Mouse (Mus musculus) gastrocnemius, adult 2 months (tissue): ENCODE results near the gene Shf. TPM values are rescaled to one million over a fixed set of nuclear protein-coding genes. Genes with fewer than 3 reads are reported as not detected.

Source experiments
- DNase-seq: peaks from one replicate; pipeline ENCODE4 v3.0.0; 2022
- H3K27ac ChIP-seq: fragments of 200-600 bp; 2 replicates; pipeline ENCODE4 v1.8.1; 2022; ENCODE audit warnings: mild to moderate bottlenecking
- H3K4me3 ChIP-seq: fragments of 200-600 bp; 2 replicates; pipeline ENCODE4 v1.8.1; 2022; ENCODE audit warnings: mild to moderate bottlenecking, moderate library complexity
- CTCF ChIP-seq: fragments of 200-600 bp; IDR thresholded peaks from 2 replicates; pipeline ENCODE4 v1.8.1; 2022; ENCODE audit warnings: antibody characterized with exemption, mild to moderate bottlenecking, moderate library complexity
- intact Hi-C: fragments of 180-260 bp; cut with DNase I; formaldehyde crosslinking; loops from one replicate; pipeline ENCODE4 v1.15.1; 2025
- total RNA-seq, 2 experiments: library from RNA; stranded (reverse); gene quantifications; 2 replicates each; pipeline ENCODE4 v1.2.3; 2021

Shf gene
- total RNA-seq, 2 experiments from 2014 or later, result 2.1 to 2.9 TPM

- intact Hi-C loops, result loop anchor here (1.0 to 10.0 kb wide), 3 partner anchors 29 to 365 kb away; partner anchors contain the start of gene AA467197
- Histone ChIP-seq H3K4me3 (peak overlapping the region; percentile 86), H3K27ac (peak overlapping the region; percentile 98)
- DNase-seq, result peak; percentile 75
- no peak for TF ChIP-seq CTCF
Observed at GRCm38 (mm10) chr2:122377751-122378246, 8.8 kb upstream of the Shf start.

DNA sequence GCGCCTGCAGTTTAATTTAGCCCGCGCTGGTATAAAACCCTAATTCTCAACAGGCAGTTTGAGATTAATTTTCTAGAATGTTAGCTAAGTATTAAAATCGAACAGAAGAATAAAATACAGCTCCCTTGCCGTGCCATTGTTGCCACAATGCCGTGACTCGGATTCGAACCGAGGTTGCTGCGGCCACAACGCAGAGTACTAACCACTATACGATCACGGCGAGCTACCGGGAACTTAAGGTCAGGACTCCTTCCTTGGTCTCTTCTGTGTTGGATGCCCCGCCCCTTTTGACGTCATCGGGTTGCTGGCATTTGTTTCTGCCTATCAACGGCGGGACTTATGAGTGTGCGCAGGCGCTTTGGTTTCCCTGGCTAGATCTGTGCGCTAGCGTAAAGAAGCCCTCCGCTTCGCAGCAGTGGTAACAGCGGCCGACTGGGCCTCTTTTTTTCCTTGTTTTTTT, 8.3 kb upstream of the Shf start:
- DNase-seq, result peak; percentile 94
- H3K27ac ChIP-seq, result peak overlapping the region; percentile 98

DNA sequence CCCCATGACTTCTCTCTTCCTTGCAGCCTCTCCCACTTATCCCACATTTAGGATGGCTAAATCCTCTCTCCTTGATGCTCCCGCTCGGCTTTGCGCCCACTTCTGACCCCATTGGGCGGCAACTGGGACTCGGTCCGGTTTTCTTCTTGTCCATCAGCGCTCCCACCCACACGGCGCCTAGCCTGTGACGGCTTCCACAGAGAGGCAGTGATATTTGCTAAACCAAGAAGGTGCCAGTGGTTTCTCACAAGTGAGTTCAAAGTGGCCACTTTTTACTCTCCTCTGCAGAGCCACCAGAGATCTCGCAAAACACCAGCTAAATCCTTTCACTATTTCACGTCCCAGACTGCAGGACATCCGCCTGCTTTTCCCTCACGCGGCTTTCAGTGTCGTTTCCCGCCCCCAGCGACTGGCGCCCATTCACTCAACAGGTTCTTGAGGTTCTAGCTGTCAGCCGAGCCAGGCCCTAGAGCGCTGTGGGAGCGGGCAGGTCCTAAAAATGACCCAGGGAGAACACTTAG, 7.1 kb upstream of the Shf start:
- Histone ChIP-seq H3K4me3 (peak overlapping the region; percentile 90), H3K27ac (peak overlapping the region; percentile 92)
- no peak for TF ChIP-seq CTCF
- peak; percentile 61 for DNase-seq
- intact Hi-C loops, result loop anchor here (5.0 to 10.0 kb wide), 2 partner anchors 259 to 366 kb away; partner anchors contain the start of gene AA467197

More for the DNA sequence above, 8.3 kb upstream of the Shf start:
- H3K4me3 ChIP-seq, result peak overlapping the region; percentile 86
- TF ChIP-seq CTCF, result no peak
- intact Hi-C loops, result loop anchor here (5.0 to 10.0 kb wide), 2 partner anchors 258 to 365 kb away; partner anchors contain the start of gene AA467197

- TF ChIP-seq CTCF, result no peak
- peak; percentile 94 for DNase-seq
- intact Hi-C loops, result loop anchor here (5.0 to 10.0 kb wide), 2 partner anchors 259 to 367 kb away; partner anchors contain the start of gene AA467197
- H3K27ac ChIP-seq, result peak overlapping the region; percentile 92
- peak overlapping the region; percentile 90 for H3K4me3 ChIP-seq
Observed at GRCm38 (mm10) chr2:122375391-122375991, 6.5 kb upstream of the Shf start.

DNA sequence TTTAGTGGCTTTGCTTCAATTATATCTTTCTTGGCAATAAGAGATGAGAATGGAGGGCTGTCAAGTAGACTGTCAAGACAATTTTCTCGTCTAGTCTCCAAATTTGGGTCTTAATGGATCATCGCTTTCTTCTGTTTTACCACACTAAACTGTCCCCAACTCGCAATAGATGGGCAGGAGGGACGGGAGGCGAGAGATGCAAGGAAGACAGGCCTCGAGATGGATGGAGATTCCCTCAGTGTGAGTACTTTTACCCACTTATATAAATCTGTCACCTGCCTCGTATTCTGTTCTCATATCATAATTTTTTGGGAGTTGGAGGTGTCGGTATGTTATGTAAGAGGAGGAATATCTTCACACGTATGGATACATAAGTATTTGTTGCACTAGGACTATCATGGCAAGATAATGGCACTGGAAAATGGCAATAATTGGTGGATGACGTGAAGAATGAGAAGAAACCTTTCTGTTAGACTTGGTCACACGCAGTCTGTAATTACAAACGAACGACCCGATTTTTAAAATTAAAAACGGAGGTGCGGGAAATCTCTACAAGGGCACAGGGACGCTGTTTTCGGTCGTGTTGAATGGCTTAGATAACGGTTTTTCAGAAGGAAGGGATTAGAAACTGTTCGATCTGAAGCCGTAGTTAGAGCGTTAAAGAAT, 5.8 kb upstream of the Shf start:
- intact Hi-C loops, result loop anchor here (5.0 to 10.0 kb wide), 2 partner anchors 260 to 368 kb away; partner anchors contain the start of gene AA467197
- Histone ChIP-seq H3K4me3 (peak overlapping the region; percentile 90), H3K27ac (peak overlapping the region; percentile 82)
- no peak for TF ChIP-seq CTCF
- DNase-seq, result no peak

- TF ChIP-seq CTCF, result no peak
- DNase-seq, result no peak
- no peak overlapping the region for H3K4me3 ChIP-seq
- intact Hi-C loops, result loop anchor here (10.0 kb wide), 1 partner anchor 261 kb away; the partner anchor contains the start of gene AA467197
- no peak overlapping the region for H3K27ac ChIP-seq
Observed at GRCm38 (mm10) chr2:122374012-122374411, 5.0 kb upstream of the Shf start.

- DNase-seq, result no peak
- no peak overlapping the region for H3K4me3 ChIP-seq
- no peak overlapping the region for H3K27ac ChIP-seq
- no peak for TF ChIP-seq CTCF
- intact Hi-C loops, result loop anchor here (10.0 kb wide), 1 partner anchor 262 kb away; the partner anchor contains the start of gene AA467197
Observed at GRCm38 (mm10) chr2:122372541-122372940, 3.6 kb upstream of the Shf start.

DNA sequence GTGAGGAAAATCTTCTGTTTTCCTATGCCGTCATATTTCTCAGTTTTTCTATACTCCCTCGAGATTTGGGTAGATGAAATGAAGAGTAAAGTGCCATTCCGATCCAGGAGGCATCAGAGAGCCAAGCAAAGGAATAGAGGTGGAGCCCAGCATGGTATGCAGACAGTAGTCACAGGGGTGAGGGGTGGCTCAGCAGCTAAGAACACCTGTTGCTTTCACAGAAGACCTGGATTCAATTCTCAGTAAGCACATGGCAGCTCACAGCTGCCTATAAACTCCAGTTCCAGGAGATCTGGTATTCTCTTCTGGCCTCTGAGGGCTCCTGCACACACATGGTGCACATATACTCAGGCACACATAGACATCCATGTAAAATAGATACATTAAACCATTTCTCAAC, 3.1 kb upstream of the Shf start:
- no peak for TF ChIP-seq CTCF
- intact Hi-C loops, result loop anchor here (10.0 kb wide), 1 partner anchor 263 kb away; the partner anchor contains the start of gene AA467197
- H3K4me3 ChIP-seq, result no peak overlapping the region
- H3K27ac ChIP-seq, result no peak overlapping the region
- no peak for DNase-seq

- Histone ChIP-seq H3K4me3 (no peak overlapping the region), H3K27ac (no peak overlapping the region)
- intact Hi-C loops, result loop anchor here (10.0 kb wide), 1 partner anchor 265 kb away; the partner anchor contains the start of gene AA467197
- no peak for TF ChIP-seq CTCF
- no peak for DNase-seq
Observed at GRCm38 (mm10) chr2:122370101-122370750, 1.3 kb upstream of the Shf start.

DNA sequence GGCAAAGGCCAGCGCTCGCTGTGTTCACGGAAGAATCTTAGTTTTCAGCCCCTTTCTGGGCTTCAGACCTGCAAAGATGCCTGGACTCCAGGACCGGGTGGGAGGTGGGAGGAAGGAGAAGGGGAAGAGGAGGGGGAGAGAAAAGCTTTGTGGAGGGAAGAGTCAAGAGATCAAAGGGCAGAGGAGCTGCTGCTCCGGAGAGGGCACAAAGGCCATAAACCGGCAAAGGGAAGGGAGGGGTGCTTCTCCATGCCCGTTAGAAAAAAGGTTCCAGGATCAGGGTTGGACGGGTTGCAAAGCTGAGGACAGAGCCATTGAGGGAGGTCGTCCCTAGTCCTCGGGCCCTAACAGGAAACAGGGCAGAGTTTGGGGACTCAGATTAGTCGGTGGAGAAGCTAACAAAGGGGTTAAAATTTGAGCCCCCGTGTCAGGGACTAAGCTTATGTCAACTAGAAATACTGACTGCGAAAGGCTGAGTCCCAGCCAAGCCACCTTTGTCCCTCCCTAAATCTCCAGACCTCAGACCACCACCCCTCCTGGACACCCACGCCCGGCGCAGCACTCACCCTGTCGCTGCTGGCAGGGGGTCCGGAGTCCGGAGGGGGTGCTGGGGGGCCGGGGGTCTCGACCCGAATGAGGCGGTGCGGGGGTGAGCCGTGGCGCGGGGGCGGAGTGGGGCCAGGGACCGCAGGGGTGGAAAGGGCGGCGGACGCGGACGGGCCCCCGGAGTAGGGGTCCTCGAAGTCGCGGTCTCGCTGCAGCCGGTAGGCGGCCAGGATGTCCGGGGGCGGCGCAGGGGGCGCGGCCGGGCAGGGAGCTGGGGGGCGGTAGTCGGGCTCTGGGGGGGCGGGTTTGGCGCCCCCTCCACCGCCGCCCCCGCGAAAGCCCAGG, 636 bp downstream of the Shf start:
- TF ChIP-seq CTCF, result peak; percentile 14; the same call in 1 of the 2 replicates
- intact Hi-C loops, result no loop called here
- DNase-seq, result peak; percentile 65
- Histone ChIP-seq H3K27ac (peak overlapping the region; percentile 86), H3K4me3 (peak overlapping the region; percentile 91)

DNA sequence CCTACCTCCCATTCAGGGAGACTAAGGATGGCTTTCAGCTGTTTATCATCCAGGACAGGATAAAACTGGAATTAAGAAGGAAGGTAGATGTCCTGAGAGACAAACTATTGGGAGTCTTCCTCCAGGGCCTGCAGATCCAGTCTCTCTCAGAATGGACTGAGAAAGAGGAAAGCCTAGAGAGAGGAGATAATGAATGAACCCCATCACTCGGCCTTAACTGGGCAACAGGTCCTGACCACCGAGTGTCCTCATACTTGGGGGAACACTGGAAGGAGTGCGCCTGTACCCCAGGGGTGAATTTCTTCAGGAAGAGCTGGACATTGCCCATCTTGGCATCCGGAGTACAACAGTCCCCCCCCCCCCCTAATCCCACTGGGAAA, 1.3 kb downstream of the Shf start:
- DNase-seq, result no peak
- peak overlapping the region; percentile 91 for H3K4me3 ChIP-seq
- no peak for TF ChIP-seq CTCF
- H3K27ac ChIP-seq, result no peak overlapping the region
- intact Hi-C loops, result no loop called here
